Mouse (Mus musculus): ENCODE results near the gene Mgll.
A peak's percentile ranks its signal among the peaks of the same experiment; 100 is the strongest.

Mgll gene

DNA sequence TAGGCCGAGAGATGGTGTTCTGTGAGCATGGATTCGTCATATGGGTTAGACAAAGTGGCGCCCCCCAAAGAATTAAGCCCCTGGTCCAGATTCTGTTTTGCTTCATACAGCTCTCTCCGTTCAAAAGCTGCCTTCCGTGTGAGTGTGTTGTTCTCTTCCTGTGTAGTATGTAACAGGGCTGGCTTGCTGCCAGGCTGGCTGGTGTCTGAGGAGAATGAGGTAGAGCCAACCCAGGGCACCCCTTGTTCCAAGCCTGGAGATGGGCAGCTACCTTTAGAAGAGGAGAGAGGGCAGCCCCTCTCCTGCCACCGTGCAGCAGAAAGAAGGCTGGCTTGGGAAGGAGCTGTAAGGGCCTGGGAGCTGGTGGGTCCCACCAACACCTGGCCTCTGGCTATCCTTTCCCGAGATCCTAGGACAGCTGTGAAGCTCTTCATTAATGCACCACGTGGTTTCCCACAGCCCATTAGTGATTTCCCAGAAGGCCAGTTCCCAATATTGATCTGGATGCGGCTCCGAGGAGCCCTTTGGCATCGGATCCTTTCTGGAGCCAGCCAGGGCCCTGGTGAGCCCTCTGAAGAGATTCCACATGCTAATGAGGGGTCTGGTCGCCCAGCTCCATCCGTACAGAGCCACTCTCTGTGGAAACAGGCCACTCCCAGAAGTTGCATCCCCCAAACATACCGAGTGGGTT lies 19.5 kb downstream of the Mgll start:
- no peak for DNase-seq (ENCODE audit: low spot score)

DNA sequence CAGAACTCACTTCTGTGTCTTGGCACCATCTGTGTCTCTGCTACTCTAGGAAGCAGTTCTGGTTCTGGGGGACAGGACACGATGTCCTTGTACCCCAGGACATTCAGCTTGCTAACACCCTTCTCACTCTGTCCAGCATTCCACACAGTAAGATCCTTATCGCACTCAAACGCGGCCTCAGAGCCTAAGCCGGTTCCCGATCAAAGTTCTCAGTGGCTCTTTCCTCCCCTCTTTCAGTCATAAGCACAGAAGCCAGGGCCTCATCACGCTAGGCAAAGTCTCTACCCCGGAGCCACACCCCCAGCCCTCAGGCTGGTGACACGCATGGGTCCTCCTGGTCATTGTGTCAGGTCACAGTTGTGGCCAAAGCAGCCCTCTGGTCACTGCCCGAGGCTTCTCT lies 20.8 kb downstream of the Mgll start:
- DNase-seq (ENCODE audit: low spot score), result no peak

DNA sequence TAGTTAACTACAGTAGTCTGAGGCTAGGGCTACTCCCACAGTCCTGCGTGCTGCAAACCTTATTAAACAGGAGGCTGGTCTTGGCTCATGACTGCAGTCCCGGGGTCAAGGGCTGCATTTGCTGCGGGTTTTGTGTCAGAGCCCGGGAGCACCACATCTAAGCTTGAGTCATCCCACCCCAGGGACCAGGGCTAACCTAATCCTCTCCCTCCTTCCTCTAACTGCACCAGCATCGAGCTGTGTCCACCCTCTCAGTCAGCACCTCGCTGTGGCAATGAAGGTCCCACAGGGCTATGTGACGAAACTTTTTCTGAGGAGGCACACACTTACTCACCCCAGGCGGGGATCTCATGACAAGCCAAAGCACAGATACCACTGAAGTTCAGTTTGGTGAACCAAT lies 22.1 kb downstream of the Mgll start:
- DNase-seq (ENCODE audit: low spot score), result no peak

DNA sequence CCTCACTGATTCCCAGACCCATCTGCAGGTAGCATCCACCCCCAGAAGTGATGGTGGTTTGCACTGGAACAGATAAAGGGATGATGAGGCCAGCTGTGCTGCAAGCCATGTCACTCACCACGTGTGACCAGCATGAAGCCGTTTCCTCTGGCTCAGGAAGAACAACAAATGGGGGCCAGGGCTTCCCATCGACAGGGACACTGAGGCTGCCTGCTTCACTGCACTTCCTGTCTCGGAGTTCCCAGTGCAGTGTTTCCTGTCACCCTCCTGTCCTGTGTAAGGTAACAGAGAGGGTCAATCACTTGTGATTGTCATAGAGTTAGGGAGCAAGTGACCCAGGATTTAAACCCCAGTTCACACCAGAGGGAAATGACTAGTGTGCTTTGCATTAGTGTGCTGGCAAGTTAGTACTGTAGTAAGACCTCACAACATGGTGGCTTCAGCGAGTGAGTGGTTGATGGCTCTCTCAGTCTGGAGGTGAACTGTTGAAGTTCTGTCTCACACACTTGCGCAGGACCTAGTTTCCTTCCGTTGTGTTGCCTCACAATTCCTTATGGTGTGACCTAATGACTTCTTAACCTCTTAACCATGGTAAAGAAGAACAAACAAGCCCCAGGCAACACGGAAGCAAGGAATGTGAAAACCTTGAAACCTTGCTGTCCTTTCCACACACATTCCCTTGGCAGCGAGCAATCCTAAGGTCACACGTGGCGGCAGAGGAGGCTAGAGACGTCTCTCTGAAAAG lies 23.3 kb downstream of the Mgll start:
- DNase-seq (ENCODE audit: low spot score), result no peak

DNA sequence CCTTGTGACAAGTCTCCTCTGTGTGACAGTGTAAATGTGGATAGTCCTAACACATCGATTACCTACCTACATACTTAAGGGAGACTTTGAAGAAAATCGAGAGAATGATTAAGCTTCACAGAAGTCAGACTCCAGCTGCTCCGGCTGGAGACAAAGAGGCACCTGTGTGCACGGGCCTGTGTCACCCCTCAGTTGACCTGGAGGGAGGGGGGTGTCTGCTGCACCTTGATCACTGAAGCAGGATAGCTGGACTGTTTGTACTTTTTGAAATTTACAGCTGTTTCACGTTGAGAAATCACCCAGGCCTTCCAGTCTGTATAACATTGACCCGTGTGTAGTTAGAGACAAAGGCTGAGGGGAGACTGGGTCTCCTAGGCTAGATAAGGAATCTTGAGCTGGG lies 26.7 kb downstream of the Mgll start:
- DNase-seq (ENCODE audit: low spot score), result no peak

DNA sequence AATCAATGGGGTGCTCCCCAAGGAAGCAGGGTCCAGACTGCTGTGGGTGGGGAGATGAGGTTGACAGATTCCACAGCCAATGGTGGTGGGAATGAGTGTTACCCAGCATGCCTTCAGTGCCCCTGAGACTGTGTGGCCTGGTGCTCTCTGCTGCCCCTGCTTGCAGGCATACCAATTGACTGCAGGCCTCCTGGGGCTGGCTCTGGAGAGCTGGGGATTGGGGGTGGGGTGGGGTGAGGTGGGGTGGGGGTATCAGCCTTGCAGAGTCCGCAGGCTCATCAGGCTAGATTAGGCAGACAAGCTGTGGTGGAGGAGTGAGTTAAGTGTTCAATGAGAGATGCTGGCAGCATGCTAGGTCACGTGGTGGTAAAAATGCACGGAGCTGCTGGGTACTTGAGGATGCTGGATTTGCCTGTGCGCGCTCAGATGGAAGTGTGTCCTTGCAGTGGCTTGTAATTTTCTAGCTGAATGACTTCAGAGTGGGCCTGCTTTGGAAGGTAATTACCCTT lies 28.6 kb downstream of the Mgll start:
- DNase-seq (ENCODE audit: low spot score), result no peak

- no peak for DNase-seq (ENCODE audit: low spot score)
Measured at GRCm38 (mm10) chr6:88753578-88753977, 29.4 kb downstream of the Mgll start.

DNA sequence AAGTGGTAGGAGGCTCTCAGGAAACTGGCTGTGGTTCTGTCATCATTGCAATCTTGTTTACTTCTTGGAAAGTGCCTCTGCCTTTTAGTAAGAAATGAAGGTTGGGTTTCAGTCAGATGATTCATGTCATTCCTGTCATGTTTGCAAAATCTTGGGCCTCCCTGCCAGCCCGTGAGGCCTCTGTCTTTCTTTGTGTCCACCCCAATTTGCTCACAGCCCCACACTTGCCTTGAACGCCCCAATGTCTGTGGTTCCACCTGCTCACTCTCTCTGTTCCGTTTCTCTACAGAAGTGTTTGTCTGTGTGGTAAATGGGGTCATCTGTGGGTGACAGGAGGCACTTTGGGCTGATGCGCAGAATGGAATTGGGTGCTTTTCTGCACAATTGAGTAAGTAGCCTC lies 32.8 kb downstream of the Mgll start:
- DNase-seq (ENCODE audit: low spot score), result peak; percentile 15

DNA sequence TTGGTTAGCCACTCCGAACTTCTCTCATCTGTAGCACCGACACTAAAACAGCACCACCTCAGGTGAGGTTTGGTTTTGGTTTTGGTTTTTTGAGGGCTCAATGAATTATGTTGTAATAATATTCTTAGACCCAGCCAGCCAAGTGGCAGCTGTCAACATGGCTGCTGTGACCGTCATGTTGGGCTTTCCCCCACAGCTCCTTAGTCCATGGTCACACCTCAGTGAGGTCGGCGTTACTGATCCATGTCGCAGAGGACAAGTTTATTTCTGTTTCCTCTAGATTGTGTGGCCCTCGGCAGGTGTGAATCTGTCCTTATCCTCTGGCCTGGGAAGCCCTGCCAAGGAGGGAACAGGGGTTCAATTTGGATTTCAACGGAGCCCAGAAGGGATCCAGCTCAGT lies 33.9 kb downstream of the Mgll start:
- DNase-seq (ENCODE audit: low spot score), result no peak

DNA sequence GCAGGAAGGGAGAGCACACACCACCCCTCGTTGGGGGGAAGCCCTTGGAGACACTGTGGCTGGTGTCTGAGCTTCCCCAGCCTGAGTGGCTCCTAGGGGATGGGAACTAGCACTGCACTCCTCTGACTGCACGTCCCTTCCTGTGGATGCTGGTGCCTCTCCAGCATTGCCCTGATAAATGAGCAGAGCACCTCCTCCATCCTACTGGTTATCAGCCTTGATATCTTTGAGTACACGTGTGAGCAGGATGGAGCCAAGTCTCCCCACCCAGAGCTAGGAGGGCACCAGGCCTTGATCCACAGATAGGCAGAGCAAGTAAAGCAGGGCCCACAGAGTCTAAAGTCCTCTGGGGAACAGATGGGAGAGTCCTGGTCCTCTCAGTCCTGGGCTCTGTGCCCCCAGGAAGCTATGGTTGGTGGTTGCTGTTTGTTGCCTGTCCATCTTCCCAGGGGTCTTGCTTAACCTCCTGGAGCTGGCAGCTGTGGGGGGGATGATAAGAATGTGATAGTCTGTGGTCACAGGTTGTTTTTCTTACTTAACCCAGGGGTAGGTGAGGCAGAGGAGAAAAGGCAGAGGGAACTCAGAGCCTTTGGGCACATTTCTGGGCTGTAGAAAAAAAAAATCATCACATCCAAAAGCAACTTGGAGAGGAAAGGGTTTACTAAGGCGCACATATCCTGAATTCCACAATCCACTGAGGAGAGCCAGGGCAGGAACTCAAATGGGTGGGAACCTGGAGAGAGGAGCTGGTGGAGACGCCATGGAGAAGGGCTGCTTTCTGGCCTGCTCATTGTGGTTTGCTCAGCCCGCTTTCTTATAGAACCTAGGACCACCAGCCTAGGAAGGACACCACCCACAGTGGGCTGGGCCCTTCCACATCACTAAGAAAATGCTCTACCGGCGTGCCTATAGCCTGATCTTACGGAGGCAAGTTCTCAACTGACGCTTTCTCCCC lies 34.6 kb downstream of the Mgll start:
- no peak for DNase-seq (ENCODE audit: low spot score)

DNA sequence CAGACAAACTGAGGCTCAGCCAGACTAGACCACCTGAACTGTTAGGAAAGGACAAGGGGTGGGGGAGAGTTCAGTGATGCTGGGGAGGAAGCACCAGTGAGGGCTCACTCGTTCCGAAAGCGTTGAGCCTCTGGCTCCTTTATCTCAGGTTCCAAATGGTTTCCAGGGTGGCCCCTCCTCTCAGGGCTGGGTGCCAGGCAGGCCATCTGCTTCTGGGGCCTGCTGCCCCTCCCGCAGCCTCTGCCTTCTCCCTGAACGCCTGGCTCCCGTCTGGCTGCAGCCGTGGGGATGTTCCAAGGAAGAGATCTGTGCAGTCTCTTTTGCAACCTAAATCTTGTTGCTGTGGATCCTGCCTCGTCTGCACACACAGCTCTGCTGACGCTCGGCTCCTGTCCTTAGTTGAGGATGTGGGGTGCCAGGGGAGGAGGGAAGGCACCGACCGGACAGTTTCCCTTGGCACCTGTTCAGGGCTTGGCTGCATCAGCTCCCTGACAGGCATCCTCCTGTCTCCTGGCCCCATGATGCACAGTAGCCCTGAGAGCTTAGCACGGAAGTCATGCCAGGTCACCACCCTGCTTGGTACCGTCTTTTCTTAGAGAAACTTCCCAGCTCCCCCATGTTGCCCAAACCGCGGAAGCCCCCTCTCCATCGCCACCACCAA lies 35.7 kb downstream of the Mgll start:
- no peak for DNase-seq (ENCODE audit: low spot score)

DNA sequence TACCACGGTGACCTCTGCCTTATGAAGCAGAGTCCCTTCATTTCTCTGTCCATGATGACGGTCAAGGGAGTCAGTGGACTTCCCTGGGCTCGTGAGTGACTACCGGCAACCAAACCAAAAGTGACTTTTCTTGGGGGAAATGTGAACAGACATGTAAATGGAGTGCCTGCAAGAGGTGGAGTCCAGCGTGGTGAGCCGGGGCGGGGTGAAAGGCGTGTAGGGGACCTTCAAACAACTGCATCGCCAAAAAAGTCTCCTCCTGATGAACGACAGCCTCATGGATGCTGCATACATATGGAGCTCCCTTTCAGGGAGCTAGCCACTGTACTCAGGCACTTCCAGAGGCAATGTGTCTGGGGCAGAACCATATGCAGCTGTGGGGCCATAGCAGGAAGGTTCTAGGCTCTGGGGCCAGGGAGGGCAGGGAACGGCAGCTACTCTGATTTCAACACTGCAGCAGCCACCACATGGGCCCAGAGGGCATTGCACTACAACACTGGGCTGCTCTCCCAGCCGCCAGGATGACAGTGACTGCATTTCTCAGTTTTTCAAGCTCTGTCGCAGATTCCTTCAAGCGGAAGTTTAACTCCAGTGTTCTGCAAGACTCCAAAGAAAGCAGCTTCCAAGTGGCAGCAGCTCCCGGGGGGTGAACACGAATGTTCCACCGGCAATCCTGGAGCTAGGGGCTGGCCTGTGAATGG lies 36.9 kb downstream of the Mgll start:
- no peak for DNase-seq (ENCODE audit: low spot score)

DNA sequence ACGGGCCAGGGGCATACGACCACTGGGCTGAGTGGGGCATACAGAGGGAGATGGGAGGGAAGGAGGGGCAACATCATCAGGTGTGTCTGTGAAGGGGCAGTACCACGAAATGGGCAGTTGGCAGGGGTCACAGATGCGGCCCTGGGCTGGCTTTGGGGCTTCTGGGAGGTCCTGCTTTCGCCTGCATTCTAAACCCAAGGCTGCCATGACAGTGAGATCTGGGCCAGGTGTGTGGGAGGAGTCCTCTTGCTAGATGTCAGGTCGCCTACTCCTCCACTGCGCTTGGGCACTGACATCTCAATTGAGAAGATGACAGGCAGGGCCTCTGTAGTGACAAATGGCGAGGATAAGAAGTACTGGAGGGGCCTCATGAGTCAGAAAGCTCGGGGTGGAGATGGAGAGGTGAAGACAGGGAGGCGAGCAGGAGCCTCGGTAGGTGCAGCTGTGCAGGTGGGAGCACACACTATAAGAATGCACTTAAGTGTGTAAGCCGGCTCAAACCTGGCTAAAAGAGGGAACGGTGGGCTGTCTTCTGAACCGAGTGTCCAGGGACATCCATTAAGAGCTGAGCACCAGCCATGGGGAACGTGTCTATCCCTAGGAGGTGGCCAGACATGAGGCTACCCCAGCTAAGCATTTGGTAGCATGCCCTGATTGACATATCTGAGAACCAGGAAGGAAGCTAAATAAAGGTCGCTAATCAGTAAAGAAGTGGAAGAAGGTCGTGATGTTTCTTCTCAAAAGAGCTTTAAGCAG lies 37.6 kb downstream of the Mgll start:
- DNase-seq (ENCODE audit: low spot score), result no peak

DNA sequence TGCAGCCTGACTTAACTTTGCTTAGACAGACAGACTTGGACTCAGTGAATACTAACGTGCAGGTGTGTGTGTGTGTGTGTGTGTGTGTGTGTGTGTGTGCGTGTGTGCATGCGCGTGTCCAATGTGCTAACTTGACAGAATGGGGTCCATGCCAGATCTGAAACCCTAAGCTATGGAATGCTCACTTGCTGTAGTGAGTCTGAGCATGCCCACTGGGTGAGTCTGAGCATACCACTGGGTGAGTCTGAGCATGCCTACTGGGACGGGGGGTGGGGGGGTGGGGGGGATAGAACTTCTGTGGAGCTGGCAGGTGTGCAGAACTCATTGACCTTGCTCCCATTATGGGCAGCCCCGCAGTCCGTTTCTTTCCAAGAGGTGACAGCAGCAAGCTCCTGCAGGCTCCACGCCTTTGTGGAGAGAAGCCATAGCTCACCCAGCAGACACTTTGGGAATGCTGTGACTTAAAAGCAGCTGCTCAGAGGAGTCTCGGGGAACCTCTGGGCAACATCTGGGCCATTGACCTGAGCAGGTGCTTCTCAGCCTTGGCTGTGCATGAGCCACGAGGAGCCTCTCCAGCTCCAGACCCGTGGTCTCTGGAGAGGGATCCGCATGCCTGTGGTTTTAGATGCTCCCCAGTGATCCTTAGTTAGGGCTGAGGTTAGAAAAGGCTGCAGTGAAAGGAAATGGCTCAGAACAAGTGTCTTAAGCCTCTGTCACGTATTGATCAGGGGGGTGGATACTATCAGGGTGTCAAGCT lies 38.4 kb downstream of the Mgll start:
- DNase-seq (ENCODE audit: low spot score), result no peak

- no peak for DNase-seq (ENCODE audit: low spot score)
Measured at GRCm38 (mm10) chr6:88763518-88764077, 39.4 kb downstream of the Mgll start.

DNA sequence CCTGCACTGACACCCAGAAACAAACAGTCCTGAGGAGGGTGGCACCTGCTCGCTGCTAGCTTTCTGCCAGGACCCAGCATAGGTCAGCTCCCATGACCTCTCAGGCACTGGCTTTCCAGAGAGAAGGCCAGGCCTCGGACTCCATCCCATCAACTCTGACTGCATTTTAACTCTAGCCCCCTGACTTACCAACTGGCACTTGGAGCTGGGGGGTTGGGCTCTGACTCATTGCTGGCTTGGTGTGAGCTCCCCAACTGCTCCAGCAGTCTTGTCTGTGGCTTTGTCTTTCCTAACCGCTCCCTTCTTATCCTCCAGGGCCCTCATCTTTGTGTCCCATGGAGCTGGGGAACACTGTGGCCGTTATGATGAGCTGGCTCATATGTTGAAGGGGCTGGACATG lies 40.1 kb downstream of the Mgll start:
- DNase-seq (ENCODE audit: low spot score), result no peak

GRCm38 (mm10) chr6:88767740-88768139 lies 43.5 kb downstream of the Mgll start:
- DNase-seq (ENCODE audit: low spot score), result no peak

- peak; percentile 72 for DNase-seq (ENCODE audit: low spot score)
Measured at GRCm38 (mm10) chr6:88769723-88770122, 45.5 kb downstream of the Mgll start.

- no peak for DNase-seq (ENCODE audit: low spot score)
Measured at GRCm38 (mm10) chr6:88770300-88770904, 46.2 kb downstream of the Mgll start.

Data from T-cell, adult 2 months (primary cell).